Mouse (Mus musculus) liver, postnatal 0 days (tissue): ENCODE results near the gene Ndufs2.
A peak's percentile ranks its signal among the peaks of the same experiment; 100 is the strongest.

Experiments used
- CTCF ChIP-seq: sonication (generic); IDR thresholded peaks from 2 replicates; pipeline ENCODE4 v1.5.1; 2016; ENCODE audit warnings: antibody characterized with exemption, low read depth
- EP300 ChIP-seq: IDR thresholded peaks from 2 replicates; pipeline ENCODE4 v1.6.1; 2016; ENCODE audit warnings: antibody characterized with exemption, low read depth, mild to moderate bottlenecking

DNA sequence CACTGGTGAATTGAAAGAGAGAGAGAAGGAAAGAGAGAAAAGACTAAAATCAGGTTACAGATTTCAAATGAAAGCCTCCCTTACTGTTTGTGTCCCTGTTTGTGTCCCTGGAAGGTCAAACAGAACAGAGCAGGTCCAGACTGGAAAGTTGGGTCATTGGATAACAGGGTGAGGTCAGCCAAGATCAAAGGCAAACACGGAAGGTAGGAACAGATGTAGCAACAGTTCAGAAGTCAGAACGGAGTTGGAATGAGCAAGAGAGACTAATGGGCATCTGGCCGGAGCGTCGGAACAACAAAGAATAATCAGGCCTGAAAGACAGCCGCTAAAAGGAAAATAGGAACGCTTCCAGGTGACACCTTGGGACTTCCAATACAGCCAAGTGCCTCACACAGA is 46.9 kb downstream of the Ndufs2 start:
- TF ChIP-seq CTCF = no peak
- peak; percentile 71 for TF ChIP-seq EP300
